Mouse (Mus musculus): ENCODE results near the gene Ubtd1.

DNA sequence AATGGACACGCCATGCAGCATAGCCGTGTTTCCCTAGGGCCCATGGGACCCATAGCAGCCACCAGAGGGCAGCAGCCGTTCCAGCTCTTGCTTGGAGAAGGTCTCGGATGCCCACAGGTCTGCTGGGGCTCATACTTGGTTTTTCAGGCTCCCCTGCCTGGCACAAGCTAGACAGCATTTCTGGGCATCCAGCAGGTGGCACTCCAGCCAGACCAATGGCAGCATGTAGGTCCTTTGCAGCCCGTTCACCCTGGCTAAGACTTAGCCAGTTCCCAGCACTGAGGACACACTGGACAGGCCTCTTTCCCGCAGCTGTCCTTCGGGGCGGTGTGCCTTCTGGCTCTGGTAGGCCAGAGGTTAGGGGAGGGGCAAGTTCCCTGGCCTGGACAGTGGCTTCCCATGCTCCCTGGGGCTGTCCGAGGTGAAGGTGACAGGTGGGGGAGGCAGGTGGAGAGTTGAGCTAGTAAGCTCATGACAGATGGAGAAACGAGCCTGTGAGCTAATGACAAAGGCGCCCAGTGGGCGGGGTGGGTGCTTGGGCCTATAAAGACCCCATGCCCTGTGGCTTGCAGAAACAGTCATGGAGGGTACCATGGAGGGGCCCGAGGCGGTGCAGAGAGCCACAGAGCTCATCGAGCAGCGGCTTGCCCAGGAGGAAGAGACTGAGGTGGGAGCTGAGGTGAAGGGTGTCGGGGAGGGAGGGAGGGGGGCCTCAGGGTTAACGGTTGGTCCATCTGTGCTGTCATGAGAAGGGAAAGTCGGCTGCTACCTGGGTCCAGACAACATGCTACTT is 54.1 kb downstream of the Ubtd1 start, which contains the start of gene Ankrd2:
- TF ChIP-seq POLR2A (IDR thresholded peaks at IDR 0.05; ENCODE audit: low read depth, low read length) (peak; percentile 29; the same call in 1 of the 2 replicates), CTCF (IDR thresholded peaks at IDR 0.05; ENCODE audit: extremely low read depth, insufficient read length, insufficient replicate concordance, low read depth, low read length) (peak; percentile 88)

All from small intestine, adult 2 months (tissue).